Mouse (Mus musculus): Measurements from ENCODE around the gene Tgif2.
A peak's percentile ranks its signal among the peaks of the same experiment; 100 is the strongest.
"Not testable (repeated sequence)": the region's sequence is repeated elsewhere in the genome, so short reads cannot be mapped to it uniquely, and the experiment has no call there.

The Tgif2 gene

GRCm38 (mm10) chr2:156839319-156840191 lies at the start of gene Tgif2:
Gene Tgif2, plus strand, starts transcription at chr2:156840007.
- peak; percentile 97 for DNase-seq (ENCODE audit: low read depth, low spot score)

- no peak for DNase-seq (ENCODE audit: low read depth, low spot score)
These were observed 41.3 kb upstream of the Tgif2 start for GRCm38 (mm10) chr2:156798516-156798915.

- DNase-seq (ENCODE audit: low read depth, low spot score), result no peak
These were observed 38.8 kb upstream of the Tgif2 start for GRCm38 (mm10) chr2:156801045-156801444.

GRCm38 (mm10) chr2:156802116-156802515 lies 37.7 kb upstream of the Tgif2 start:
- not testable (repeated sequence) for DNase-seq (ENCODE audit: low read depth, low spot score)

- DNase-seq (ENCODE audit: low read depth, low spot score), result no peak
These were observed 36.0 kb upstream of the Tgif2 start for GRCm38 (mm10) chr2:156803698-156804372.

GRCm38 (mm10) chr2:156804589-156804988 lies 35.2 kb upstream of the Tgif2 start:
- no peak for DNase-seq (ENCODE audit: low read depth, low spot score)

GRCm38 (mm10) chr2:156806886-156807285 lies 32.9 kb upstream of the Tgif2 start:
- no peak for DNase-seq (ENCODE audit: low read depth, low spot score)

- peak; percentile 83 for DNase-seq (ENCODE audit: low read depth, low spot score)
These were observed 30.2 kb upstream of the Tgif2 start for GRCm38 (mm10) chr2:156809579-156809978.

- DNase-seq (ENCODE audit: low read depth, low spot score), result no peak
These were observed 29.1 kb upstream of the Tgif2 start for GRCm38 (mm10) chr2:156810716-156811115.

GRCm38 (mm10) chr2:156811556-156811955 lies 28.3 kb upstream of the Tgif2 start:
- DNase-seq (ENCODE audit: low read depth, low spot score), result no peak

GRCm38 (mm10) chr2:156814344-156814801 lies 25.4 kb upstream of the Tgif2 start:
- DNase-seq (ENCODE audit: low read depth, low spot score), result peak; percentile 74

- DNase-seq (ENCODE audit: low read depth, low spot score), result no peak
These were observed 24.9 kb upstream of the Tgif2 start for GRCm38 (mm10) chr2:156814893-156815292.

- no peak for DNase-seq (ENCODE audit: low read depth, low spot score)
These were observed 24.4 kb upstream of the Tgif2 start for GRCm38 (mm10) chr2:156815412-156815811.

GRCm38 (mm10) chr2:156816116-156816515 lies 23.7 kb upstream of the Tgif2 start:
- no peak for DNase-seq (ENCODE audit: low read depth, low spot score)

GRCm38 (mm10) chr2:156825128-156825527 lies 14.7 kb upstream of the Tgif2 start:
- DNase-seq (ENCODE audit: low read depth, low spot score), result not testable (repeated sequence)

- no peak for DNase-seq (ENCODE audit: low read depth, low spot score)
These were observed 5.5 kb upstream of the Tgif2 start for GRCm38 (mm10) chr2:156834336-156834735.

GRCm38 (mm10) chr2:156838839-156839238 lies 968 bp upstream of the Tgif2 start:
- DNase-seq (ENCODE audit: low read depth, low spot score), result no peak

GRCm38 (mm10) chr2:156840301-156841027 lies 657 bp downstream of the Tgif2 start:
- DNase-seq (ENCODE audit: low read depth, low spot score), result peak; percentile 71

GRCm38 (mm10) chr2:156841028-156841840 lies 1.4 kb downstream of the Tgif2 start:
- peak; percentile 83 for DNase-seq (ENCODE audit: low read depth, low spot score)

- DNase-seq (ENCODE audit: low read depth, low spot score), result peak; percentile 56
These were observed 2.3 kb downstream of the Tgif2 start for GRCm38 (mm10) chr2:156841841-156842706.
